ENCODE assay signal across 8 mouse cellular contexts in the genomic region with DNA sequence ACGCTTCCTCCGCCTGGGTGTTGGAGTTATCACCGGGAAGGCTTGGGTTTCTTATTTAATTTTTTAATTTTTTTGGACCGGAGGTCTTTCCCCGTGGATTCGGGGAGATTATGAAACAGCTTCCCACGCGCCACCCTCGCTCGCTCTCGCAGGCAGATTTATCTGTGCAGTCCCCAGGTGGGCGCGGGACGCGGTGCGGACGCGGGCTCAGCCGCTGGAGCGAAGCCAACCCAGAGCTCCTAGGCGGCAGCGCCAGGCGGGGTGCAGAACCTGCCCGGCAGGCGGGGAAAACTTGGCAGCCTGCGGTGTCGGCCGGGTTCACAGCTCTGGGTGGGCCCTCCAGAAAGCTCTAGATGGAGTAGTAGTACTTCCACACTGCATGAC. TPM values are rescaled to one million over a fixed set of nuclear protein-coding genes. Genes with fewer than 3 reads are reported as not detected.
DNase-seq lines count a peak whose midpoint lies in the region; ATAC-seq lines count a peak whose summit lies in the region.

No protein-coding gene starts in this region.

- peak; percentile 80 for DNase-seq in NIH3T3 (ENCODE audit: low read depth)
- peak; percentile 8 for DNase-seq in cerebellum, adult 9-11 months
- DNase-seq in gastrocnemius, adult 18-20 months (ENCODE audit: low spot score), result peak; percentile 16
- DNase-seq in hindbrain, embryonic 14.5 days (ENCODE audit: low spot score), result no peak
- DNase-seq in left cerebral cortex, adult 18-20 months (ENCODE audit: low spot score in 2 of 2), result peak; percentile 80 to 89
- peak; percentile 69 for DNase-seq in lung, postnatal 14 days
- peak; percentile 86 for DNase-seq in right cerebral cortex, adult 18-20 months
- DNase-seq in Muller cell, postnatal 12 days (ENCODE audit: inconsistent ontology term), result no peak

- H3K27me3 ChIP-seq in hindbrain, embryonic 14.5 days (ENCODE audit: control insufficient read depth, insufficient read depth, low read length), result peaks cover 49% of the 10 kb centered on the region

- peak overlapping the region; percentile 52 for H3K27ac ChIP-seq in hindbrain, embryonic 14.5 days

- H3K4me1 ChIP-seq in hindbrain, embryonic 14.5 days (replicated peaks; ENCODE audit: control insufficient read depth, insufficient read depth, low read length), result peaks cover 10% of the 10 kb centered on the region

- H3K4me2 ChIP-seq in hindbrain, embryonic 14.5 days (replicated peaks), result peak overlapping the region; percentile 100

- H3K4me3 ChIP-seq in hindbrain, embryonic 14.5 days (replicated peaks; ENCODE audit: low read length), result peak overlapping the region; percentile 80

- WGBS in hindbrain, embryonic 14.5 days, result under 1% methylated on average over 28 of the region's 28 CpGs

- no peaks in the 10 kb centered on the region for H3K9me3 ChIP-seq in hindbrain, embryonic 14.5 days (ENCODE audit: control insufficient read depth, low read length)

- peak overlapping the region; percentile 74 for H3K9ac ChIP-seq in hindbrain, embryonic 14.5 days

- no peaks in the 10 kb centered on the region for H3K36me3 ChIP-seq in hindbrain, embryonic 14.5 days (replicated peaks; ENCODE audit: control insufficient read depth, insufficient read depth)

- ATAC-seq in hindbrain, embryonic 14.5 days (ENCODE audit: low FRiP score), result peak; percentile 46

RNA-seq across cellular contexts. Expression of a gene that starts 0.9 kb away (rescaled TPM):
- total RNA-seq in gastrocnemius, adult 18-20 months (2021), result 10 to 100 TPM; 16.3 to 27.7 TPM
- 34.4 and 41.6 TPM in 2 replicates for polyA plus RNA-seq in hindbrain, embryonic 14.5 days (2014; fragmentation: Nextera tagmentation; extraction: Ambion mirVana)
- total RNA-seq in left cerebral cortex, adult 18-20 months (2021), result 10 to 100 TPM; 50.7 to 53.3 TPM

Comparison
In these comparisons a context has a peak if more than half of its experiments do, and no peak if none do; other contexts are left out.
1. DNase-seq: peak in NIH3T3 (single experiment), cerebellum, adult 9-11 months (single experiment), gastrocnemius, adult 18-20 months (single experiment), left cerebral cortex, adult 18-20 months (2 of 2), lung, postnatal 14 days (single experiment) and right cerebral cortex, adult 18-20 months (single experiment); none in hindbrain, embryonic 14.5 days (single experiment) and Muller cell, postnatal 12 days (single experiment).